Mouse (Mus musculus): Measurements from ENCODE around the gene Atp5f1.

- no peak for TF ChIP-seq EP300 (IDR thresholded peaks at IDR 0.05; ENCODE audit: insufficient read depth, low read depth, low read length)
- TF ChIP-seq CTCF (IDR thresholded peaks at IDR 0.05; ENCODE audit: low read depth, low read length): no peak
- TF ChIP-seq POLR2A (IDR thresholded peaks at IDR 0.05; ENCODE audit: insufficient read depth, low read length): no peak
These were observed 41.5 kb downstream of the Atp5f1 start for GRCm38 (mm10) chr3:105918355-105918745.
